Mouse (Mus musculus) spleen, postnatal 14 days (tissue): ENCODE measurements around the gene Vmn2r100.

Experiments used
- DNase-seq, 2 experiments: peaks; one replicate each; pipeline ENCODE4 v3.0.0; 2021 to 2022; ENCODE audit warnings: low spot score in 2 of 2

Vmn2r100 gene

GRCm38 (mm10) chr17:19504432-19504831 lies at the start of gene Vmn2r100:
Gene Vmn2r100, plus strand, starts transcription at chr17:19504732.
- no peak for DNase-seq

DNA sequence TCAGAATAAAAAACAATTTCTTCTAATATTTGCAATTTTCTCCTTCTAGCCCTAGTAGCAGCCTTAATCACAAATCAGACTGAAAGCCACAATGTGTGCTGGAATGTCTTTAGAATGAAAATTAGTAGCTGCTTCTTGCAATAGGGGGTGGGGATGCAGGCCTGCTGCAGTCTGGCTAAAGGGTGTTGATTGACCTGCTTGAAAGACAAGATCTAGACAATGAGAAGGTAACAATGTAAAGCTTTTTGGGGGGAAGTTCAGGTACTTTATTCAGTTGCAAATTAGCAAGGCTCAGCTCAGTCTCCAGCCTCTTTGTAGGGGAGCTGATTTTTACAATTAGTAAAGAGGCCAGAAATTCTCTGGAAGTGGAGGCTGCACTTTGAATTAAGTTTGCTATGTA lies 21.7 kb upstream of the Vmn2r100 start:
- no peak for DNase-seq

DNA sequence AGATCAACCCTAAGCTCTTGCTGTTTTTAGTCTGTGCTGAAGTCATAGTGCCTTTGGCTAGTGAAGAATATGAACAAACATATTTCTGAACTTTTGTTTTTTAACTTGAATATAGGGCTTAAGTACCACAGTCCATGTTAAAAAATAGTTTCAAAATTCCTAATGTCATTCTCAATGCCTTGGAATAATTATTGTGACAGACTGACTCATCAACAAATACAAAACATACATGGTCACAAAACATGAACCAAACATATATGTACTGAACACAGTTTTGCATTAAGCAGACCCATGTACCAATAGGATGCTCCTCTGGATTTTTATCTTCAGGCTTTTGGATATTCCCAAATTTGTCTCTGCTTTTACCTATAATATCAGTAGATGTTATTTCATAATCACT lies 72.4 kb downstream of the Vmn2r100 start, which contains the start of gene Vmn2r101:
Vmn2r101 (plus strand) TSS at position 301 of the 400 bp plus-strand sequence.
- no peak for DNase-seq
